Mouse (Mus musculus): Measurements from ENCODE around the gene Pik3r2. TPM values are rescaled to one million over a fixed set of nuclear protein-coding genes. Genes with fewer than 3 reads are reported as not detected.

The Pik3r2 gene
- polyA plus RNA-seq, 1 experiment from 2014 or later, result 28.0 TPM

DNA sequence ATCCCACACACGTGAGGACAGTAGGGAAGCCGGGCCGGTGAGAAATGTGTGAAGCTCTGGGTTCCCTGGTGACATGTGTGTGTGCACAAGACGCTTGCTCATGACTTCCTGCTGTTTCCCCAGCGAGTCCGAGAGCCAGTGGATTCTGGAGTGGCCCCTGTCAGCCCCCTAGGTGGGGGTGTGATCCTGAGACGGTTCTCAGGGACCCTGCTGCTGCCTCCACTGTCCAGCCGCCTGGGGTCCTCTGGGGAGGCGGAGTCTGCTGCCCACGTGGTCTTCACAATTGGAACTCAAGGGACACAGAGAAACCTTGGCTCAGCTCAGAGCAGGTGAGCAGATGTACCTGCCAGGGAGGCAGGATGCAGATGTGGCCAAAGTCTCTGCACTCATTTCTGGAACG, 49.8 kb downstream of the Pik3r2 start:
- Histone ChIP-seq H3K9ac (no peak overlapping the region), H3K27me3 (peaks cover 59% of the 10 kb centered on the region), H3K9me3 (replicated peaks) (no peaks in the 10 kb centered on the region), H3K36me3 (no peaks in the 10 kb centered on the region), H3K4me2 (no peak overlapping the region), H3K4me3 (no peak overlapping the region), H3K4me1 (replicated peaks) (peaks cover 6% of the 10 kb centered on the region), H3K27ac (no peak overlapping the region)
- WGBS, result 41% methylated on average over 11 of the region's 11 CpGs
- ATAC-seq (replicated peaks; ENCODE audit: insufficient number of reproducible peaks, insufficient read depth, low FRiP score, low read depth), result no peak

DNA sequence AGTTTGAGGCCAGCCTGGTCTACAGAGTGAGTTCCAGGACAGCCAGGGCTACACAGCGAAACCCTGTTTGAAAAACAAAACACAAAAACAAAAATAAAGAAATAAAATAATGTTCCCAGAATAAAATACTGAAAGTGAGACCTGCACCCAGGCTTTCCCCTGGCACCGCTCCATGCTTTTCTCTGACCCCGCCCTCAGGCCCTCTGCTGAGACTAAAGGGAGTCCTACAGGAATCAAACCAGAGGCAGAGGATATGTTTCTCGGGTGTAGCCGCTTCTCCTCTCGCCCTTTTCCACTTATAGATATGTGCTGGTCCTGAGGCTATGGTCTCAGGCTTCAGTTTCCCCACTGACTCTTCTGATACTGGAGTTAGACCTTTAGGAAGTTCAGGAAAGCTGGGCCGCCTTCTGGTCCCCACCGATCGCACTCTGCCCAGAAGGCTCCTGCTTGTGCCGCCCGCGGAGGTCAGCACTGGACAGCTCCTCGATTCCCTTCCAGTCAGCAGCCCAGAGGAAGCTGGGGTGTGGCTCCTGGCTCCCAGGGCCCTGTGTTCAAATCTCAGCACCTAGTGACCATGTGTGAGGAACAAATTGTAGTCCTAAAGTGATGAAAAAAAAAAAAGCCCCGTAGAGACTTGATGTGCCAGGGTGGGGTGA, 50.6 kb downstream of the Pik3r2 start:
- Histone ChIP-seq H3K27ac (no peak overlapping the region), H3K4me1 (replicated peaks) (peaks cover 6% of the 10 kb centered on the region), H3K4me2 (no peak overlapping the region), H3K36me3 (no peaks in the 10 kb centered on the region), H3K9me3 (replicated peaks) (no peaks in the 10 kb centered on the region), H3K27me3 (peaks cover 57% of the 10 kb centered on the region), H3K9ac (no peak overlapping the region), H3K4me3 (no peak overlapping the region)
- 21% methylated on average over 14 of the region's 14 CpGs for WGBS
- no peak for ATAC-seq (replicated peaks; ENCODE audit: insufficient number of reproducible peaks, insufficient read depth, low FRiP score, low read depth)

DNA sequence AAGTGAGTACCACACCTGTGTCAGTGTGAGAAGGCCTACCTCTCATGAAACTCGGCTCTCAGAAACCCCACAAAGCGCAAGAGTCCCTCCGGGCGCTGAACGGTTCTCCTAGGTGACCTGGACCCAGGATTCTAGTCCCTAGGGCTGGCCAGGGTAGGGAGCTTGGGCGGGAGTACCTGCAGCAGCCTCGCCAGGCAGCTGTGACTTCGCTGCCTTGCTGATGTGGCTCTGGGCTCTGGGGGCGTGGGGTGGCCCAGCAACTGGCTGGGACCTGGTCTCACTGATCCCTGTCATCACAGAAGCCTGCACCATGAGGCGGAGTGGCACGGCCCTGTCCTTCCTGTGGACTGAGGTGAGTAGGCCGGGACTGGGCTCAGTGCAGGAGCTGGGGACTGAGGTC, 52.3 kb downstream of the Pik3r2 start:
- ATAC-seq (replicated peaks; ENCODE audit: insufficient number of reproducible peaks, insufficient read depth, low FRiP score, low read depth), result no peak

GRCm38 (mm10) chr8:70723486-70724210, 52.9 kb downstream of the Pik3r2 start, which contains the start of gene Pde4c:
Gene Pde4c, plus strand, starts transcription at chr8:70723720.
- no peaks in the 10 kb centered on the region for H3K9me3 ChIP-seq (replicated peaks)
- H3K27me3 ChIP-seq, result peaks cover 45% of the 10 kb centered on the region
- no peak within 1 kb of the TSS for H3K4me3 ChIP-seq
- H3K36me3 ChIP-seq, result no peaks in the 10 kb centered on the region
- 47% methylated on average over 7 of the region's 7 CpGs for WGBS
- H3K27ac ChIP-seq, result no peak within 1 kb of the TSS
- no peak within 1 kb of the TSS for H3K4me2 ChIP-seq
- no peaks in the 10 kb centered on the region for H3K4me1 ChIP-seq (replicated peaks)
- ATAC-seq (replicated peaks; ENCODE audit: insufficient number of reproducible peaks, insufficient read depth, low FRiP score, low read depth), result no peak
- no peak within 1 kb of the TSS for H3K9ac ChIP-seq

More for the DNA sequence above, 52.3 kb downstream of the Pik3r2 start:
- Histone ChIP-seq H3K4me2 (no peak overlapping the region), H3K4me3 (no peak overlapping the region), H3K9ac (no peak overlapping the region), H3K27ac (no peak overlapping the region), H3K36me3 (no peaks in the 10 kb centered on the region), H3K4me1 (replicated peaks) (no peaks in the 10 kb centered on the region), H3K9me3 (replicated peaks) (no peaks in the 10 kb centered on the region), H3K27me3 (peaks cover 51% of the 10 kb centered on the region)
- 73% methylated on average over 12 of the region's 12 CpGs for WGBS

DNA sequence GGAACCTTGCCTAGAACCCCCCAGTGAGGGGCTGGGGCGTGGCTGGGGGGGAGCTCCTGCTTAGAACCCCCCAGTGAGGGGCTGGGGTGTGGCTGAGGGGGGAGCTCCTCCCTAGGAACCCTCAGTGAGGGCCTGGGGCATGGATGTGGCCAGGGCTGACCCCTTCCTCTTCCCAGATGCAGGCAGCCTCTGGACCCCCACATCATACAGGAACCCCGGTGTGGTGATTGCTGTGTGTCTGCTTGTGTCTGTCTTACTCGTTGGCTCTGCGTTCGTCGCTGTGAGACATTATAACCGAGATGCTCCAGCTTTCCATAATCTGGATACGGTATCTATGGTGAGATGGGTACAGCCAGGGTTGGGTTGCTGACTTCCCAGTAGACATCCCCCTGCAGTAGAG, 54.9 kb downstream of the Pik3r2 start:
- Histone ChIP-seq H3K36me3 (no peaks in the 10 kb centered on the region), H3K4me2 (no peak overlapping the region), H3K4me3 (no peak overlapping the region), H3K4me1 (replicated peaks) (no peaks in the 10 kb centered on the region), H3K9ac (no peak overlapping the region), H3K27ac (no peak overlapping the region), H3K27me3 (peaks cover 46% of the 10 kb centered on the region), H3K9me3 (replicated peaks) (no peaks in the 10 kb centered on the region)
- no peak for ATAC-seq (replicated peaks; ENCODE audit: insufficient number of reproducible peaks, insufficient read depth, low FRiP score, low read depth)
- 77% methylated on average over 8 of the region's 8 CpGs for WGBS

DNA sequence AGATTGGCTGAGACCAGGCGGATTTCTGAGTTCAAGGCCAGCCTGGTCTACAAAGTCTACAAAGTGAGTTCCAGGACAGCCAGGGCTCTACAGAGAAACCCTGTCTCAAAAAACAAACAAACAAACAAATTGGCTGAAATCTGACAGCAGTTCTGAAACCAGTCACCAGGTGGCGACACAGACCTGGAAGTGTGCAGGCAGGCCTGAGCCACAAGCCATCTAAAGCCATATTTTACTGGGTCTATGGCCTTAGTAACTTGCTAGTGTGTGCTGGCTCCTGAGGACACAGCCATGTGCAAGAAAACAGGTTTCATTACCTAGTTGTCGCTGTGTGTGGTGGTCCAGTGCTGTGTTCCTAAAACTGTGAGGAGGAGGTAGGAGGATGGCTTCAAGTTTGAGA, 55.8 kb downstream of the Pik3r2 start:
- H3K4me1 ChIP-seq (replicated peaks), result no peaks in the 10 kb centered on the region
- H3K4me2 ChIP-seq, result no peak overlapping the region
- peaks cover 40% of the 10 kb centered on the region for H3K27me3 ChIP-seq
- no peak overlapping the region for H3K4me3 ChIP-seq
- H3K9ac ChIP-seq, result no peak overlapping the region
- no peaks in the 10 kb centered on the region for H3K36me3 ChIP-seq
- H3K27ac ChIP-seq, result no peak overlapping the region
- ATAC-seq (replicated peaks; ENCODE audit: insufficient number of reproducible peaks, insufficient read depth, low FRiP score, low read depth), result no peak
- H3K9me3 ChIP-seq (replicated peaks), result no peaks in the 10 kb centered on the region
- WGBS, result 2% methylated on average over 3 of the region's 3 CpGs

GRCm38 (mm10) chr8:70719796-70720270, 56.7 kb downstream of the Pik3r2 start:
- Histone ChIP-seq H3K4me3 (no peak overlapping the region), H3K4me2 (no peak overlapping the region), H3K9ac (no peak overlapping the region), H3K27me3 (peaks cover 36% of the 10 kb centered on the region), H3K27ac (no peak overlapping the region), H3K9me3 (replicated peaks) (no peaks in the 10 kb centered on the region), H3K36me3 (no peaks in the 10 kb centered on the region), H3K4me1 (replicated peaks) (no peaks in the 10 kb centered on the region)
- 50% methylated on average over 9 of the region's 9 CpGs for WGBS
- no peak for ATAC-seq (replicated peaks; ENCODE audit: insufficient number of reproducible peaks, insufficient read depth, low FRiP score, low read depth)

DNA sequence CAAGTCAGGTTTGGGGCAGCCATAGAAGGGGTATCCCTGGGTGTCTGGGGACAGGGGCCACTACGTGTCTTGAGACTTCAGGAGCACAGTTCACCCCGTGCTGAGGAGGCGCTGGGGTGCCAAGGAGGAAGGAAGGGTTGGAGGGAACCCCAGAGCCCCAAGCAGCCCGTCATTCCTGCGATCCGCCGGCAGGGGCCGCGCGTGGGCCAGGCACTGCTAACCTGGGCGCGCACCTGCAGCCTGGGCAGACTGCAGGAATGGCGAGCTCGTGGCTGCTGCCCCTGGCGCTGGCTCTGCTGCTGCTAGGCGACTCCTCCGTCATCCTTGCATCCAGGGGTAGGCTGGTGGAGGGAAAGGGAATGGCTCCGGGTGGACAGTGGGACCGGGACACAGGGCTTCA, 58.2 kb downstream of the Pik3r2 start, which contains the start of gene Gm3336:
TSS of gene Gm3336 (plus strand) at position 247 of the 400 bp plus-strand sequence.
- H3K27ac ChIP-seq, result no peak within 1 kb of the TSS
- no peak within 1 kb of the TSS for H3K4me2 ChIP-seq
- no peak for ATAC-seq (replicated peaks; ENCODE audit: insufficient number of reproducible peaks, insufficient read depth, low FRiP score, low read depth)
- no peaks in the 10 kb centered on the region for H3K4me1 ChIP-seq (replicated peaks)
- peaks cover 35% of the 10 kb centered on the region for H3K27me3 ChIP-seq
- no peaks in the 10 kb centered on the region for H3K9me3 ChIP-seq (replicated peaks)
- no peak within 1 kb of the TSS for H3K9ac ChIP-seq
- no peak within 1 kb of the TSS for H3K4me3 ChIP-seq
- WGBS, result 3% methylated on average over 19 of the region's 19 CpGs
- no peaks in the 10 kb centered on the region for H3K36me3 ChIP-seq

Small RNA genes lying within 50 kb of the gene (microRNA-seq; reads per million reads assigned to microRNA genes)
- gene Mir7240, result 0.84 reads per million

Other genes with a start within 250 kb of the Pik3r2 start
- gene Fkbp8, start 249.0 kb downstream of the Pik3r2 start, polyA plus RNA-seq (2015; fragmentation: Nextera tagmentation; extraction: Ambion mirVana), result 203 and 274 TPM in 2 replicates
- gene Kxd1, start 248.8 kb downstream of the Pik3r2 start, polyA plus RNA-seq (2015; fragmentation: Nextera tagmentation; extraction: Ambion mirVana), result 64.5 and 68.8 TPM in 2 replicates
- 10.8 and 15.0 TPM in 2 replicates for gene Ell, start 237.3 kb downstream of the Pik3r2 start, polyA plus RNA-seq (2015; fragmentation: Nextera tagmentation; extraction: Ambion mirVana)
- 92.9 and 121 TPM in 2 replicates for gene Isyna1, start 182.3 kb downstream of the Pik3r2 start, polyA plus RNA-seq (2015; fragmentation: Nextera tagmentation; extraction: Ambion mirVana)
- gene Ssbp4, start 167.8 kb downstream of the Pik3r2 start, polyA plus RNA-seq (2015; fragmentation: Nextera tagmentation; extraction: Ambion mirVana), result 62.1 and 82.6 TPM in 2 replicates
- 1.4 and 3.4 TPM in 2 replicates for gene Lrrc25, start 160.6 kb downstream of the Pik3r2 start, polyA plus RNA-seq (2015; fragmentation: Nextera tagmentation; extraction: Ambion mirVana)
- 0.89 and 1.3 TPM in 2 replicates for gene Gdf15, start 144.3 kb downstream of the Pik3r2 start, polyA plus RNA-seq (2015; fragmentation: Nextera tagmentation; extraction: Ambion mirVana)
- gene Pgpep1, start 116.3 kb downstream of the Pik3r2 start, polyA plus RNA-seq (2015; fragmentation: Nextera tagmentation; extraction: Ambion mirVana), result 32.2 and 36.3 TPM in 2 replicates
- 256 and 281 TPM in 2 replicates for gene Lsm4, start 103.5 kb downstream of the Pik3r2 start, polyA plus RNA-seq (2015; fragmentation: Nextera tagmentation; extraction: Ambion mirVana)
- gene Jund, start 77.8 kb downstream of the Pik3r2 start, polyA plus RNA-seq (2015; fragmentation: Nextera tagmentation; extraction: Ambion mirVana), result 79.8 and 89.0 TPM in 2 replicates
- gene Iqcn, start 73.3 kb downstream of the Pik3r2 start, polyA plus RNA-seq (2015; fragmentation: Nextera tagmentation; extraction: Ambion mirVana), result 0.04 TPM in 2 replicates
- gene Gm3336, start 58.2 kb downstream of the Pik3r2 start, polyA plus RNA-seq (2015; fragmentation: Nextera tagmentation; extraction: Ambion mirVana), result not detected in 2 replicates
- 0.19 and 0.32 TPM in 2 replicates for gene Pde4c, start 53.0 kb downstream of the Pik3r2 start, polyA plus RNA-seq (2015; fragmentation: Nextera tagmentation; extraction: Ambion mirVana)
- gene Rab3a, start 22.0 kb downstream of the Pik3r2 start, polyA plus RNA-seq (2015; fragmentation: Nextera tagmentation; extraction: Ambion mirVana), result 21.0 and 25.5 TPM in 2 replicates
- 43.0 and 45.2 TPM in 2 replicates for gene Mpv17l2, start 15.8 kb downstream of the Pik3r2 start, polyA plus RNA-seq (2015; fragmentation: Nextera tagmentation; extraction: Ambion mirVana)
- gene Mast3, start 28.3 kb upstream of the Pik3r2 start, polyA plus RNA-seq (2015; fragmentation: Nextera tagmentation; extraction: Ambion mirVana), result 5.0 and 11.1 TPM in 2 replicates
- 0.15 and 0.53 TPM in 2 replicates for gene Il12rb1, start 31.7 kb upstream of the Pik3r2 start, polyA plus RNA-seq (2015; fragmentation: Nextera tagmentation; extraction: Ambion mirVana)
- gene Arrdc2, start 63.0 kb upstream of the Pik3r2 start, polyA plus RNA-seq (2015; fragmentation: Nextera tagmentation; extraction: Ambion mirVana), result 2.8 and 4.0 TPM in 2 replicates
- gene Kcnn1, start 86.5 kb upstream of the Pik3r2 start, polyA plus RNA-seq (2015; fragmentation: Nextera tagmentation; extraction: Ambion mirVana), result 2.8 and 3.8 TPM in 2 replicates
- 79.7 and 84.1 TPM in 2 replicates for gene Ccdc124, start 97.2 kb upstream of the Pik3r2 start, polyA plus RNA-seq (2015; fragmentation: Nextera tagmentation; extraction: Ambion mirVana)
- gene Slc5a5, start 116.0 kb upstream of the Pik3r2 start, polyA plus RNA-seq (2015; fragmentation: Nextera tagmentation; extraction: Ambion mirVana), result 0.09 and 0.36 TPM in 2 replicates
- 2,542 and 2,612 TPM in 2 replicates for gene Rpl18a, start 120.7 kb upstream of the Pik3r2 start, polyA plus RNA-seq (2015; fragmentation: Nextera tagmentation; extraction: Ambion mirVana)
- 30.3 and 41.6 TPM in 2 replicates for gene Map1s, start 129.2 kb upstream of the Pik3r2 start, polyA plus RNA-seq (2015; fragmentation: Nextera tagmentation; extraction: Ambion mirVana)